Mouse (Mus musculus) MEL (cell line): ENCODE measurements around the gene Sdha.

Experiments
- CTCF ChIP-seq, 3 experiments: IDR thresholded peaks in 2 of 3; conservative IDR thresholded peaks in 1 of 3; 2 replicates each; pipeline ENCODE4 v1.5.1; 2011 to 2012; ENCODE audit warnings: low read length in 3 of 3, low read depth in 2 of 3, mild to moderate bottlenecking in 2 of 3, improper control_type of control experiment in 1 of 3, inconsistent platforms in 1 of 3, mixed read lengths in 1 of 3, moderate library complexity in 1 of 3; ENCODE audit not compliant: control insufficient read depth in 1 of 3, insufficient read depth in 1 of 3, poor library complexity in 1 of 3, severe bottlenecking in 1 of 3
- ELF1 ChIP-seq: IDR thresholded peaks from 2 replicates; pipeline ENCODE4 v1.6.1; 2014; ENCODE audit warnings: low read depth, mild to moderate bottlenecking, inconsistent platforms, low read length, improper control_type of control experiment, moderate library complexity
- GABPA ChIP-seq: IDR thresholded peaks from 2 replicates; pipeline ENCODE4 v1.6.1; 2012; ENCODE audit warnings: low read depth, mild to moderate bottlenecking, inconsistent platforms, low read length, improper control_type of control experiment, moderate library complexity
- KAT2A ChIP-seq: conservative IDR thresholded peaks from 2 replicates; pipeline ENCODE4 v1.6.1; 2012; ENCODE audit warnings: low read depth, low read length, improper control_type of control experiment, inconsistent platforms
- MAFK ChIP-seq: IDR thresholded peaks from 2 replicates; pipeline ENCODE4 v1.6.1; 2011; ENCODE audit warnings: low read depth, mild to moderate bottlenecking, low read length, improper control_type of control experiment, borderline replicate concordance
- POLR2A ChIP-seq, 2 experiments: IDR thresholded peaks; 2 replicates each; pipeline ENCODE4 v1.6.1; 2011 to 2012; ENCODE audit warnings: low read length in 2 of 2, mild to moderate bottlenecking in 2 of 2, control low read depth in 1 of 2, improper control_type of control experiment in 1 of 2, low read depth in 1 of 2, moderate library complexity in 1 of 2; ENCODE audit not compliant: control insufficient read depth in 1 of 2, insufficient read depth in 1 of 2, poor library complexity in 1 of 2
- RAD21 ChIP-seq: IDR thresholded peaks from 2 replicates; pipeline ENCODE4 v1.6.1; 2011; ENCODE audit warnings: mild to moderate bottlenecking, low read depth, low read length, improper control_type of control experiment
- SMC3 ChIP-seq: IDR thresholded peaks from 2 replicates; pipeline ENCODE4 v1.6.1; 2011; ENCODE audit warnings: low read depth, low read length, improper control_type of control experiment
- USF1 ChIP-seq: IDR thresholded peaks from 2 replicates; pipeline ENCODE4 v1.6.1; 2014; ENCODE audit warnings: low read depth, mild to moderate bottlenecking, inconsistent platforms, low read length, improper control_type of control experiment, moderate library complexity

DNA sequence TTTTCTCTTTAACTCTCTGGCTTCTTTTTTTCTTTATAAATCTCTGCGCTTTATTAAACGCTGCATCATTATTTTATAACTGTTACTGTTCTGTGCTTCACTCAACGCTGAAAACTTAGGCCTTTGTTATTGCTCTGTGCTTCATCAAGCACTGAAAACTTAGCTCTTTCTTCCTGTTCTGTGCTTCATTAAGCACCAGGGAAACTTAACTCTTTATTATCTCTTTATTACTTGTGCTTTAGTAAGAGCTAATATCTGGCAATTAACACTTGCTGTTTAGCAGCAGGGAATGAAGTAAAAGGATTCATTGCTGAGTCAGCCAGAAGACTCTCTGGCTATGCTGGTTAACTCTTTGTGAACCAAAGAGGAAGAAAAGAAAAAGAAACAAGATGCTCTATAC lies 32.2 kb upstream of the Sdha start:
- no peak for TF ChIP-seq GABPA
- TF ChIP-seq ELF1: no peak
- no peak for TF ChIP-seq KAT2A
- no peak for TF ChIP-seq CTCF (IDR thresholded peaks at IDR 0.05 in 2 of 3, conservative IDR thresholded peaks at IDR 0.05 in 1 of 3; ENCODE audit: control insufficient read depth in 1 of 3, insufficient read depth in 1 of 3, low read depth in 2 of 3, low read length in 3 of 3, poor library complexity in 1 of 3, severe bottlenecking in 1 of 3)
- no peak for TF ChIP-seq RAD21
- TF ChIP-seq MAFK: no peak
- no peak for TF ChIP-seq SMC3
- no peak for TF ChIP-seq USF1
- no peak for TF ChIP-seq POLR2A (IDR thresholded peaks at IDR 0.05; ENCODE audit: control insufficient read depth in 1 of 2, insufficient read depth in 1 of 2, low read depth in 1 of 2, low read length in 2 of 2, poor library complexity in 1 of 2)
